Mouse (Mus musculus): ENCODE results near the gene Dennd4c. TPM values are rescaled to one million over a fixed set of nuclear protein-coding genes. Genes with fewer than 3 reads are reported as not detected.
"Not testable (repeated sequence)": the region's sequence is repeated elsewhere in the genome, so short reads cannot be mapped to it uniquely, and the experiment has no call there.

Gene Dennd4c
- polyA plus RNA-seq, 1 experiment, result 5.9 TPM

DNA sequence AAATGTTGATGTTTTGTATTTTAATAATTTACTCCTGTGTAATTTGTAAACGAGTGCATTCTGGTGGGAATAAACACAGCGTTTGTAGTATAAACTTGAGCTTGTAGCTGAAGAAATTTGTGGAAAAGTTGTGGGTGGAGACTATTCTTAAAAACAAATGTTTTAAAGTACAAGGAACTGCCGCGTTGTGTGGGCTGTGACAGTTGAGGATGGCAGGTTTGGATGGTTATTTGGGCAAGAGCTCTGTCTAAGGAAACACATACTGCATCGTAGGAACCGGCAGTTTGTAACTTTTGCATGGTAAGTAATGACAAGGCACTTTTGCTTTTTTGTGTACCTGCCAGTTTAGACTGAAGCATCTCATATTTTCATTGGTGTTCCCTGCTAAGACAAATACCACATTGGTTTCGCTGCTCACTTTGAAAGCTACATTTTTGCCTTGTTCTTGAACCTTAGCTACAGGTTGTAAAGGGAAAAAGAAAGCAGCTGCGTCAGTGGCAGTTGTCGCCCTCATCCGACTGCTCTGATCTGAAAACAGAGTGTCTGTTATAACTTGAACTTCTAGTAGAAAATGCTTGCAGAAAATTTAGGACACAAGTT, 2.1 kb downstream of the Dennd4c start:
- Histone ChIP-seq H3K27ac (ENCODE audit: insufficient read depth, low read length) (no peak overlapping the region), H3K4me1 (ENCODE audit: control insufficient read depth, insufficient read depth, low read length) (peaks cover 4% of the 10 kb centered on the region; the same call in 1 of the 2 replicates), H3K4me3 (ENCODE audit: insufficient read depth, low read length) (peak overlapping the region; percentile 74; the same call in 1 of the 2 replicates)
- TF ChIP-seq CTCF (IDR thresholded peaks at IDR 0.05; ENCODE audit: extremely low read depth, insufficient read depth, low read length) (no peak), POLR2A (IDR thresholded peaks at IDR 0.05; ENCODE audit: extremely low read depth, insufficient read depth, low read length) (no peak)

- Histone ChIP-seq H3K27ac (ENCODE audit: insufficient read depth, low read length) (no peak overlapping the region), H3K4me3 (ENCODE audit: insufficient read depth, low read length) (no peak overlapping the region), H3K4me1 (ENCODE audit: control insufficient read depth, insufficient read depth, low read length) (no peaks in the 10 kb centered on the region)
- TF ChIP-seq CTCF (IDR thresholded peaks at IDR 0.05; ENCODE audit: extremely low read depth, insufficient read depth, low read length) (no peak), POLR2A (IDR thresholded peaks at IDR 0.05; ENCODE audit: extremely low read depth, insufficient read depth, low read length) (no peak)
These were observed 16.0 kb downstream of the Dennd4c start for GRCm38 (mm10) chr4:86764307-86764706.

DNA sequence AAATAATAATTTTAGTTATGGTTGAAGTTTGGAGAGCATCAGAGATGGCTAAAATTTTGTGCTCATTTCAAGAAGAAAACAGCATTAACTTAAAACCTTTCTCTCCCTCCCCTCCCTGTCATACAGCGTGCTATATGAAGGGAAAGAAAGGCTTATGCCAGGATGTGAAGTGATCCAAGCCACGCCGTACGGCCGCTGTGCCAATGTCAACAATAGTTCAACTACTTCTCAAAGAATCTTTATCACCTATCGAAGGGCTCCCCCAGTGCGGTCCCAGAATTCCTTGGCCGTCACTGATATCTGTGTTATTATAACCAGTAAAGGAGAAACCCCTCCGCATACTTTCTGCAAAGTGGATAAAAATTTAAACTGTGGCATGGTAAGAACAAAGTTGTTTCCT, 29.2 kb downstream of the Dennd4c start:
- Histone ChIP-seq H3K27ac (ENCODE audit: insufficient read depth, low read length) (no peak overlapping the region), H3K4me1 (ENCODE audit: control insufficient read depth, insufficient read depth, low read length) (no peaks in the 10 kb centered on the region), H3K4me3 (ENCODE audit: insufficient read depth, low read length) (no peak overlapping the region)
- TF ChIP-seq POLR2A (IDR thresholded peaks at IDR 0.05; ENCODE audit: extremely low read depth, insufficient read depth, low read length) (no peak), CTCF (IDR thresholded peaks at IDR 0.05; ENCODE audit: extremely low read depth, insufficient read depth, low read length) (no peak)

DNA sequence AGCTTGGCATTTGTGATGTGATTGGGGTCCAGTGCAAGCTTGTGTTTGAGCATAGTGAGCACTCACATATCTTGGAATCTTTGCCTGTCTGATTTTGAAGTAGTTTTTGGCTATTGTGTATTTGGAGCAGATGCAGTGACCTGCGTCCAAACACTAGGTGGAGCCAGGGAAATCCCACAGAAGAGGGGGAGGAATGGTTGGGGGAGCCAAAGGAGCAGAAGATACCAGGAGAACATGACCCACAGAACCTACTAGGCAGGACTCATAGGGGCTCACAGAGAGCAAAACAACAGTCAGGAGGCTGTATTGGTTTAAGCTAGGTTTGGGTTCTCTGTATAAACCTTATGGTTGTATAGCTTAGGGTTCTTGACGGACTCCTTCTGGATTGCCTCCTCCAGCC, 62.2 kb downstream of the Dennd4c start:
- H3K4me1 ChIP-seq (ENCODE audit: control insufficient read depth, insufficient read depth, low read length), result no peaks in the 10 kb centered on the region
- peak; percentile 54 for TF ChIP-seq CTCF (IDR thresholded peaks at IDR 0.05; ENCODE audit: extremely low read depth, insufficient read depth, low read length)
- TF ChIP-seq POLR2A (IDR thresholded peaks at IDR 0.05; ENCODE audit: extremely low read depth, insufficient read depth, low read length), result no peak
- H3K4me3 ChIP-seq (ENCODE audit: insufficient read depth, low read length), result no peak overlapping the region
- no peak overlapping the region for H3K27ac ChIP-seq (ENCODE audit: insufficient read depth, low read length)

- Histone ChIP-seq H3K4me3 (ENCODE audit: insufficient read depth, low read length) (no peak overlapping the region), H3K4me1 (ENCODE audit: control insufficient read depth, insufficient read depth, low read length) (no peaks in the 10 kb centered on the region), H3K27ac (ENCODE audit: insufficient read depth, low read length) (no peak overlapping the region)
- no peak for TF ChIP-seq POLR2A (IDR thresholded peaks at IDR 0.05; ENCODE audit: extremely low read depth, insufficient read depth, low read length)
- no peak for TF ChIP-seq CTCF (IDR thresholded peaks at IDR 0.05; ENCODE audit: extremely low read depth, insufficient read depth, low read length)
These were observed 66.5 kb downstream of the Dennd4c start for GRCm38 (mm10) chr4:86814850-86815249.

DNA sequence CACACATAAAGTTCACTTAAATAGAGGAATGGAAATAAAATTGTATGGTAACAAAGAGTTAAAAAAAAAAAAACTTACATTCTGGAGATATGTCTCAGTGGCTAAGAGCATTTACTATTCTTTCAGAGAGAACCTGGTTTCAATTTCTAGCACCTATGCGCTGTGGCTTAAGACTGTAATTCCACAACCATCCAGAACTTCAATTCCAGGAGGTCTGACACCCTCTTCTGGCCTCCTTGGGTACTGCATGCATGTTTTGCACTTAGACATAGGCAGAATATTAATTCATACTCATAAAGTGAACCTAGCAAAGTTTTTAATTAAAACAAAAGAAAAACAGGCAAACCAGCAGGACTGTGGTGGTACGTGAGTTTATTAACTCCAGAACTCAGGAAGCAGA, 74.8 kb downstream of the Dennd4c start:
- TF ChIP-seq CTCF (IDR thresholded peaks at IDR 0.05; ENCODE audit: extremely low read depth, insufficient read depth, low read length) (peak; percentile 55), POLR2A (IDR thresholded peaks at IDR 0.05; ENCODE audit: extremely low read depth, insufficient read depth, low read length) (no peak)
- no peak overlapping the region for H3K27ac ChIP-seq (ENCODE audit: insufficient read depth, low read length)
- H3K4me3 ChIP-seq (ENCODE audit: insufficient read depth, low read length), result no peak overlapping the region
- no peaks in the 10 kb centered on the region for H3K4me1 ChIP-seq (ENCODE audit: control insufficient read depth, insufficient read depth, low read length)

GRCm38 (mm10) chr4:86825143-86825542, 76.8 kb downstream of the Dennd4c start:
- H3K4me3 ChIP-seq (ENCODE audit: insufficient read depth, low read length), result no peak overlapping the region
- H3K27ac ChIP-seq (ENCODE audit: insufficient read depth, low read length), result no peak overlapping the region
- no peaks in the 10 kb centered on the region for H3K4me1 ChIP-seq (ENCODE audit: control insufficient read depth, insufficient read depth, low read length)
- TF ChIP-seq CTCF (IDR thresholded peaks at IDR 0.05; ENCODE audit: extremely low read depth, insufficient read depth, low read length) (no peak), POLR2A (IDR thresholded peaks at IDR 0.05; ENCODE audit: extremely low read depth, insufficient read depth, low read length) (no peak)

GRCm38 (mm10) chr4:86831896-86832295, 83.5 kb downstream of the Dennd4c start:
- TF ChIP-seq POLR2A (IDR thresholded peaks at IDR 0.05; ENCODE audit: extremely low read depth, insufficient read depth, low read length) (no peak), CTCF (IDR thresholded peaks at IDR 0.05; ENCODE audit: extremely low read depth, insufficient read depth, low read length) (no peak)
- H3K27ac ChIP-seq (ENCODE audit: insufficient read depth, low read length), result no peak overlapping the region
- no peak overlapping the region for H3K4me3 ChIP-seq (ENCODE audit: insufficient read depth, low read length)
- no peaks in the 10 kb centered on the region for H3K4me1 ChIP-seq (ENCODE audit: control insufficient read depth, insufficient read depth, low read length)

GRCm38 (mm10) chr4:86841141-86841540, 92.8 kb downstream of the Dennd4c start:
- H3K27ac ChIP-seq (ENCODE audit: insufficient read depth, low read length); H3K4me3 ChIP-seq (ENCODE audit: insufficient read depth, low read length): not testable (repeated sequence)

DNA sequence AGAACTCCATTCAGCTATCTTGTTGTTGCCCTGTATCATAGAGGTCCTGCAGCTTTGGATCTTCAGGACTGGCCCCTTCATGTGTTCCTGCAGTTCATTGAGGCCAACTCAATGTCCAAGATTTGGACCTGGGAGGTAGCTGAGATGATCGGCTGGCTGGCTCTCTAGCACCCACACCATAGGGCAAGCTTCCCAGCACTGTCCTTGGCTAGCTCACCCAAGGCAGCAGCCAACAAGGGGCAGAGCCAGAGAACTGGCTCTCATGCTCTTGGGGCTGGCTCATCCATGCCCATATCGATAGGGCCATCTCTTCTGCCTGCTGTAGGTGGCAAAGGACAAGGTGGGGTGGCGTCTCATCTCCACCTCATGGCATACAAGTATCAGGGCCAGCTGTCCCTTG, 97.0 kb downstream of the Dennd4c start:
- Histone ChIP-seq H3K4me3 (ENCODE audit: insufficient read depth, low read length) (no peak overlapping the region), H3K4me1 (ENCODE audit: control insufficient read depth, insufficient read depth, low read length) (no peaks in the 10 kb centered on the region), H3K27ac (ENCODE audit: insufficient read depth, low read length) (no peak overlapping the region)
- no peak for TF ChIP-seq CTCF (IDR thresholded peaks at IDR 0.05; ENCODE audit: extremely low read depth, insufficient read depth, low read length)
- no peak for TF ChIP-seq POLR2A (IDR thresholded peaks at IDR 0.05; ENCODE audit: extremely low read depth, insufficient read depth, low read length)

More at GRCm38 (mm10) chr4:86841141-86841540, 92.8 kb downstream of the Dennd4c start:
- H3K4me1 ChIP-seq (ENCODE audit: control insufficient read depth, insufficient read depth, low read length), result not testable (repeated sequence)

All from cortical plate, adult 2 months (tissue).